Mouse (Mus musculus) heart, embryonic 14.5 days (tissue): ENCODE data around the gene Asprv1. TPM values are rescaled to one million over a fixed set of nuclear protein-coding genes. Genes with fewer than 3 reads are reported as not detected.

Source experiments
- ATAC-seq: fragments of 200-750 bp; cut with Nextera tagmentation; 2 replicates; pipeline ENCODE4 v1.8.0; 2017; ENCODE audit warnings: low read depth, moderate TSS enrichment; ENCODE audit not compliant: insufficient number of reproducible peaks, insufficient read depth, low FRiP score
- H3K27ac ChIP-seq, 2 experiments: fragments of 200-500 bp in 1 of 2; fragments of 300-500 bp in 1 of 2; sonication (generic) in 1 of 2; replicated peaks in 1 of 2; 2 replicates each; pipeline ENCODE4 v1.5.1; 2012 to 2014; ENCODE audit warnings: low read depth in 2 of 2, low read length in 2 of 2, control low read depth in 1 of 2, mild to moderate bottlenecking in 1 of 2, mixed read lengths in 1 of 2; ENCODE audit not compliant: control insufficient read depth in 1 of 2, insufficient read depth in 1 of 2
- H3K27me3 ChIP-seq: fragments of 300-500 bp; sonication (generic); 2 replicates; pipeline ENCODE4 v1.6.1; 2014; ENCODE audit warnings: mild to moderate bottlenecking, low read length, control low read depth; ENCODE audit not compliant: control insufficient read depth, insufficient read depth
- H3K36me3 ChIP-seq: fragments of 300-500 bp; sonication (generic); 2 replicates; pipeline ENCODE4 v1.6.1; 2014; ENCODE audit warnings: mild to moderate bottlenecking, control low read depth, low read length, mixed read lengths; ENCODE audit not compliant: control insufficient read depth, insufficient read depth
- H3K4me1 ChIP-seq, 2 experiments: fragments of 200-500 bp in 1 of 2; fragments of 300-500 bp in 1 of 2; sonication (generic) in 1 of 2; 2 replicates each; pipeline ENCODE4 v1.6.1; 2012 to 2014; ENCODE audit warnings: low read length in 2 of 2, control low read depth in 1 of 2, mixed read lengths in 1 of 2; ENCODE audit not compliant: control insufficient read depth in 2 of 2, insufficient read depth in 2 of 2
- H3K4me2 ChIP-seq: fragments of 300-500 bp; sonication (generic); 2 replicates; pipeline ENCODE4 v1.6.1; 2014; ENCODE audit warnings: mild to moderate bottlenecking, low read length
- H3K4me3 ChIP-seq, 2 experiments: fragments of 200-500 bp in 1 of 2; fragments of 300-500 bp in 1 of 2; sonication (generic) in 1 of 2; 2 replicates each; pipeline ENCODE4 v1.5.1; 2012 to 2014; ENCODE audit warnings: low read length in 2 of 2, mild to moderate bottlenecking in 2 of 2, control low read depth in 1 of 2, low read depth in 1 of 2, moderate library complexity in 1 of 2; ENCODE audit not compliant: control insufficient read depth in 1 of 2, insufficient read depth in 1 of 2
- H3K9ac ChIP-seq: fragments of 300-500 bp; sonication (generic); 2 replicates; pipeline ENCODE4 v1.6.1; 2014; ENCODE audit warnings: mild to moderate bottlenecking, low read length
- H3K9me3 ChIP-seq: fragments of 300-500 bp; sonication (generic); 2 replicates; pipeline ENCODE4 v1.6.1; 2016; ENCODE audit warnings: low read length, control low read depth; ENCODE audit not compliant: control insufficient read depth
- WGBS: fragments of 180-500 bp; shearing (Covaris S2); extraction: QIAGEN DNeasy Blood & Tissue Kit; methylation state at CpG from one replicate; pipeline ENCODE4 v1.1.7; 2014; 5-methylcytosine and 5-hydroxymethylcytosine counted together
- polyA plus RNA-seq: library from polyadenylated mRNA; unstranded; fragments of >200 nt; fragmentation: Nextera tagmentation; extraction: Ambion mirVana; gene quantifications from 2 replicates; pipeline ENCODE4 v1.2.1, GENCODE M21; 2014

Asprv1 gene
- polyA plus RNA-seq, 1 experiment from 2014 or later: not detected

DNA sequence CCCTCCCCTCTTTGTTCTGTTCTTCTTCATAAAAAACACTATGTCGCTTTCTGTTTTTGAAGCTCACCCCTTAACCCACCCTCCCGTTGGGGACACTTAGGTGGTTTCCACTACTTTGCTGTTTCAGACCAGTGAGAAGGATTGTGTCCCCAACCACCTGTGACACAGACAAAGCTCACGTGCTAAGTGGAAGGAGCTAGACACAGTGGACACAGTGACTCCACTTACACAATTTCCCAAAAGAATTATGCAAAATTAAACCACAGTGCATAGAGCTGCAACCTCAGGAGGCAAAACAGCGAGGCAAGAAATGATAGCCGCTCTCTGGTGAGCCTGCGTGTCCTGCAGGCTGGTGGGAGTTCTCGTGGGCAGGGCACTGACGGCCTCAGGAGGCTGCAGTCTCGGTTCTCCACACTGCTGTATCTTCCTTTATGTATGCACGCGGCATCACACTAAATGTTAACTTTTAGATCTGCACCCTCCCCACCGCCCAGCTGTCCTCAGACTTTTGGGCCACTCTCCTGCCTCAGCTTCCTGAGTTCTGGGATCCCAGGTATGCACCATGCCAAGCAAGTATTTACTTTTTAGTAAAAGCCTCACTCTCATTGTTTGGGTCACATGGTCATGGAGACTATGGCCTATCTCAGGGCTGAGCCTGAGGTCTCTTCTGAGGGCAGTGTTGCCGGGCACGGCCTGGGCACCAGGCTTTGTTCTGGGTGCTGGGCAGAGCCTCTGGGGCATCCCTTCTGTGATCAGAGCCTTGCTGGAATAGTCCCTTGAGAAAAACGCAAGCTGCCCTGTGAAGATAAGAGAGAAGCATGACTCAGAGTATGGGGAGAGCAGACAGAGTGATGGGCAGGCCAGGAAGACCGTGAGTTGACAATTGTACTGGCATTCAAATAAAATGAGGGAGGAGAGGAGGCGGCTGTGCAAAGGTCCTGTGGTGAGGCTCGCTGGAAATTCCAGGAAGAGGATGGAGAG, 11.5 kb downstream of the Asprv1 start:
- H3K4me2 ChIP-seq: no peak overlapping the region
- H3K4me3 ChIP-seq: no peak overlapping the region
- 0 out of 2 replicates have a peak, but pooled peaks have one; percentile 32 for ATAC-seq
- no peaks in the 10 kb centered on the region for H3K9me3 ChIP-seq
- WGBS: 68% methylated on average over 18 of the region's 18 CpGs
- no peaks in the 10 kb centered on the region for H3K27me3 ChIP-seq
- H3K27ac ChIP-seq: no peak overlapping the region
- H3K36me3 ChIP-seq: no peaks in the 10 kb centered on the region
- no peak overlapping the region for H3K9ac ChIP-seq
- H3K4me1 ChIP-seq: peaks cover 4 to 9% of the 10 kb centered on the region in 2 experiments

DNA sequence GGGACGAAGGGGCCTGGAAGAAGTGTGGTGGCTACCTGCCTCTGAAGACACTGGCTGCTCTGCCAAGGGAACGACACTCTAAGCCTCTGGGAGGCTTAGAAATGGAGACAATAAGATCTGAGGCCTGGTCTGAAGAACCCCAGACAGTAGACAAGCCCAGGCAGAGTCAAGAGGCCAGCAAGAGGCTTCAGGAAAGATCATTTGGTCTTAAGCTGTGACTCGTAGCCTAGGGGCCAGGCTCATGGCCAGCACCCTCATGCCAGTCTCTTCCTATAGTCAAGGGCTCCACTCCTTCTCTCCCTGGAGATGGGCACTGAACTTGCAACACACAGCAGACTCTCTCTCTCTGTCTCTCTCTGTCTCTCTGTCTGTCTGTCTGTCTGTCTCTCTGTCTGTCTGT, 12.2 kb downstream of the Asprv1 start:
- H3K9ac ChIP-seq: no peak overlapping the region
- WGBS: 73% methylated on average over 3 of the region's 3 CpGs

GRCm38 (mm10) chr6:86640776-86641175, 12.8 kb downstream of the Asprv1 start:
- H3K36me3 ChIP-seq: no peaks in the 10 kb centered on the region
- no peak overlapping the region for H3K4me3 ChIP-seq
- H3K4me2 ChIP-seq: no peak overlapping the region
- peaks cover 4 to 9% of the 10 kb centered on the region in 2 experiments for H3K4me1 ChIP-seq
- no peak overlapping the region for H3K9ac ChIP-seq
- no peak for ATAC-seq
- H3K27ac ChIP-seq: no peak overlapping the region
- H3K27me3 ChIP-seq: no peaks in the 10 kb centered on the region
- H3K9me3 ChIP-seq: no peaks in the 10 kb centered on the region
- WGBS: 85% methylated on average over 8 of the region's 8 CpGs

More for the DNA sequence above, 12.2 kb downstream of the Asprv1 start:
- no peak overlapping the region for H3K27ac ChIP-seq
- H3K27me3 ChIP-seq: no peaks in the 10 kb centered on the region
- no peak overlapping the region for H3K4me2 ChIP-seq
- no peak overlapping the region for H3K4me3 ChIP-seq
- no peaks in the 10 kb centered on the region for H3K36me3 ChIP-seq
- no peaks in the 10 kb centered on the region for H3K9me3 ChIP-seq
- ATAC-seq: no peak
- peaks cover 4 to 9% of the 10 kb centered on the region in 2 experiments for H3K4me1 ChIP-seq

- peaks cover 0 to 4% of the 10 kb centered on the region in 2 experiments; a peak in 2 of 4 replicates for H3K4me1 ChIP-seq
- 51% methylated on average over 8 of the region's 8 CpGs for WGBS
- H3K4me2 ChIP-seq: no peak overlapping the region
- H3K27ac ChIP-seq: no peak overlapping the region
- no peak overlapping the region for H3K4me3 ChIP-seq
- H3K36me3 ChIP-seq: no peaks in the 10 kb centered on the region
- no peak overlapping the region for H3K9ac ChIP-seq
- ATAC-seq: no peak
- H3K9me3 ChIP-seq: no peaks in the 10 kb centered on the region
- no peaks in the 10 kb centered on the region for H3K27me3 ChIP-seq
Observed at GRCm38 (mm10) chr6:86641716-86642115, 13.8 kb downstream of the Asprv1 start.

DNA sequence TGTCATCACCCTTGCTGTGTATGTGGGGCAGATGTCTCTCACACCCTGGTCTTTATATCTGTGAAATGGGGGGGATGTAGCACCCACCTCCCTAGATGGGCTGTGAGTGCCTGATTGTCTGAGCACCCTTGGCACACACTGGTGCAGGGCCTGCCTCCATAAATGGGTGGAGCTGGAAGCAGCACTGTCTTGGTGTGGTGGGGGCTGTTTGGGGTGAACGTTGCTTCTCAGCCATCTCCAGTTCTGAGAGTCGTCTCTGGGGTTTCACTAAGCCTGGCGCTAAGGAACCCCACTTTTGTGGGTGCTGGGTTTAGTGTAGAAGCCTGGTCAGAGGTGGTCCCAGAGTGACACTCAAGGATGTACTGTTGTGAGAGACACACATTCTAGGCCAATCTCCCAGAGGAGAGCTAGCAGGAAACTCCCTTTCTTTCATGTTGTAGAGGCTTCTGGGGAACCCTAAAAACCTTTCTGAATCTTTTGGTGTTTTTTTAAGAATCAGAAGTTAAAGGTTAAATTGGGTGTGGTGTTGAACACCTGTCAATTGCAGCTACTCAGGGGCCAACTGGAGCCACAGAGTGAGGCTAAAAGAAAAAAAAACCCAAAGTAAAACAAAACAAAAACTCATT, 16.9 kb downstream of the Asprv1 start:
- Histone ChIP-seq H3K4me1 (peaks cover 0 to 4% of the 10 kb centered on the region in 2 experiments; a peak in 2 of 4 replicates), H3K36me3 (peaks cover 18% of the 10 kb centered on the region), H3K9me3 (no peaks in the 10 kb centered on the region), H3K4me2 (no peak overlapping the region), H3K4me3 (no peak overlapping the region), H3K9ac (no peak overlapping the region), H3K27ac (no peak overlapping the region), H3K27me3 (no peaks in the 10 kb centered on the region)
- WGBS: 70% methylated on average over 3 of the region's 3 CpGs
- ATAC-seq: no peak

- Histone ChIP-seq H3K9ac (no peak overlapping the region), H3K9me3 (no peaks in the 10 kb centered on the region), H3K27ac (no peak overlapping the region), H3K4me1 (peaks cover 0 to 4% of the 10 kb centered on the region in 2 experiments; a peak in 2 of 4 replicates), H3K36me3 (peaks cover 25% of the 10 kb centered on the region), H3K4me2 (no peak overlapping the region), H3K27me3 (no peaks in the 10 kb centered on the region), H3K4me3 (no peak overlapping the region)
- ATAC-seq: no peak
- 69% methylated on average over 4 of the region's 4 CpGs for WGBS
Observed at GRCm38 (mm10) chr6:86645551-86645950, 17.6 kb downstream of the Asprv1 start.

DNA sequence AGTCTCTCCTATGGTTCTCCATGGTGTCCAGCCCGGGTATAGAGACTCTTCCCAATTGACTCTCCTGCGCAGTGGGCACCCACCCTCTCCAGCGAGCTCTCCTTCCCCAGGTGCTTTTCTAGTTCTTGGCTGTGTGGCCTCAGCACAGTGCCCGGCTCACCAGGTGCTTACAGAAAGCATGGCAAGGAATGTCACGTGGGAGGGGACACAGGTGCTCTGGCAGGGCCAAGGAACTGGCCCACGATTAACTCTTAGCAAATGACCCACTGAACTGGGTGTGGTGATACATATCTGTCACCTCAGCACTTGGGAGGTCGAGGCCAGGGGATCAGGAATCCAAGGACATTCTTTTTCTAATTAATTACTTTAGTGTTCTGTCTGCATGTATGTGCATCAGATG, 18.2 kb downstream of the Asprv1 start:
- Histone ChIP-seq H3K36me3 (peaks cover 31% of the 10 kb centered on the region), H3K9me3 (no peaks in the 10 kb centered on the region), H3K4me3 (no peak overlapping the region), H3K27ac (no peak overlapping the region), H3K9ac (no peak overlapping the region), H3K4me1 (peaks cover 0 to 4% of the 10 kb centered on the region in 2 experiments; a peak in 2 of 4 replicates), H3K27me3 (no peaks in the 10 kb centered on the region), H3K4me2 (no peak overlapping the region)
- ATAC-seq: no peak
- 79% methylated on average over 7 of the region's 7 CpGs for WGBS
